Mouse (Mus musculus) lung, postnatal 36 days (tissue): ENCODE data around the gene Gata5.

Experiments
- DNase-seq: peaks from one replicate; pipeline ENCODE4 v3.0.0; 2022; ENCODE audit warnings: mixed read lengths

The Gata5 gene

GRCm38 (mm10) chr2:180306423-180307168 is 27.9 kb downstream of the Gata5 start:
- DNase-seq = peak; percentile 58

DNA sequence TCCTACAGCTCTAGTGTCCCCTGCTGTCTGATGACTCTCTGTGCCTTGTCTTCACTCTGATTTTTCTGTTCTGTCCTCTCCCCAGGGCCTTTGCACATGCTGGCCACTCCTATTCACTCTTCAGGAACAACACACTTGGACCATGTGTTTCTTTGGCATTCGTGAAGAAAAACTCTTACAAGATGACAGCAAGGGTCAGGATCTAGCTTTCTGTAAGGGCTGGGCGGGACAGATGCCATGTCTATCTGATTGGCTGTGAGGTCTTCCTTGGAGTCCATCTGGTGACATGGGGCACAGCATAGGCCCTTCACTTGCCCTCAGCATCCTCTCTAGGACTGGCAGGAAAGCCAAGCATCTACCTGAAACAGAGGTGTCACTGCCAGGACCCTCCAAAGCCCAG is 28.5 kb downstream of the Gata5 start:
- no peak for DNase-seq

GRCm38 (mm10) chr2:180305490-180305889 is 29.0 kb downstream of the Gata5 start:
- no peak for DNase-seq

GRCm38 (mm10) chr2:180304554-180304953 is 29.9 kb downstream of the Gata5 start:
- DNase-seq = no peak

GRCm38 (mm10) chr2:180303468-180303867 is 31.0 kb downstream of the Gata5 start:
- peak; percentile 45 for DNase-seq

DNA sequence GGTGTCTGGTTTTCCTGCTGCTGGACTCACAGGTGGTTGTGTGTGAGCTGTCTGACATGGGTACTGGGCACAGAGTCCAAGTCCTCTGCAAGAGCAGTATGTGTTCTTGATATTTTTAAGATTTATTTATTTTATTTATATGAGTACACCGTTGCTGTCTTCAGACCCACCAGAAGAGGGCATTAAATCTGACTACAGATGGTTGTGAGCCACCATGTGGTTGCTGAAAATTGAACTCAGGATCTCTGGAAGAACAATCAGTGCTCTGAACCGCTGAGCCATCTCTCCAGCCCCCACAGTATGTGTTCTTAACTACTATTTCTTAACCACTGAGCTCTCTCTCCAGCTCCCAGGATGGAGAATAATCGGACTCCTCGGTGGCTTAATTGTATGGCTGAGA is 32.3 kb downstream of the Gata5 start:
- no peak for DNase-seq

DNA sequence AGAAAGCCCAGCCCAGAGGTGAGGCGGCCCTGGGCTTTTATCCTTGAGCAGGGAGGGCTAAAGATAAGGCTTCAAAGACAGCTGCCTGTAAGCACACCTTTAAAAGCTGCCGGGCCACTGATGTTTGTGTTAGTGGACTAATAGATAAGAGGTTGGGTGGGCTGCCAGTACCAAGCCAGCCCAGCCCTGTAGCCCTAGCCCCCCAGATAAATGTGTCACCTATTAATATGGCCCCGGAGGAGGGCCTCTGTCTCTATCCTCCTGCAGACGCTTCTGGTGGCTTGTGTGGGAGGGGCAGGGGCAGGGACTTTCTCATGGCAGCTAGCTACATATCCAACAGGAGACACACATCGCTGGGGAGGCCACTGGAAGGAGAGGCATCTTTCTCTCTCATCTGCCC is 33.7 kb downstream of the Gata5 start:
- no peak for DNase-seq

DNA sequence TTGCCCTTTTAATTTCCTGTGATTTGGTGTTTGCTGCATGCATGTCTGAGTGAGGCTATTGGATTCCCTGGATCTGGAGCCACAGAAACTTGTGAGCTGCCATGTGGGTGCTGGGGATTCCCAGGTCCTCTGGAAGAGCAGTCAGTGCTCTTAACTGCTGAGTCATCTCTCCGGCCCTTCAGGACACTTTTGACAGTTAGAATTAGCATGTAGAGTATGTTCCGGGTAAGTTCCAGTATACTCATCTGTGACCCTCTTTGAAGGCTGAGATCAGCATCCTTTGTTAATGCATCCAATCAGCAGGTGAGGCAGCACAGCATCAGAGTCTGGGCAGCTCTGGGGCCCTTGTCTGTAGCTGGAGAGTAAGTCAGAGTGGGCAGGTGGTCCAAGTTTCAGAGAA is 34.2 kb downstream of the Gata5 start:
- no peak for DNase-seq

GRCm38 (mm10) chr2:180292906-180293305 is 41.6 kb downstream of the Gata5 start:
- DNase-seq = no peak

GRCm38 (mm10) chr2:180292026-180292425 is 42.5 kb downstream of the Gata5 start:
- DNase-seq = peak; percentile 41

DNA sequence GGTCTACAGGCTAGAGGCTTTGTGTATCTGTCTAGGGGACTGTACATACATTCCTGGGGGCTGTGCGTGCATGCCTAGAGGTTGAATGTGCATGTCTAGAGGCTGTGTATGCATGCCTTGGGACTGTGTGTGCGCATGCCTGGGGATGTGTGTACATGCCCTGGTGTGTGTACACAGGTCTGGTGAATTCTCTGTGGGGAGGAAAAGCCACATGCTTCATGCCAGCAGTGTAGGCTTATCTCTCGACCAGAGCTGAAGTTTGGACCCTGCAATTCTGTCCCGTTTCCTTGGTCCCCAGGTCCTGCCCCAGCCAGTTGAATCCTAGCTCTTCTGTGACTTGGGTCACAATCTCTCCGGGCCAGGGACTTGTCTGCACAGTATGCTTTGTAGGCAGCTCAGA is 42.9 kb downstream of the Gata5 start:
- DNase-seq = no peak

DNA sequence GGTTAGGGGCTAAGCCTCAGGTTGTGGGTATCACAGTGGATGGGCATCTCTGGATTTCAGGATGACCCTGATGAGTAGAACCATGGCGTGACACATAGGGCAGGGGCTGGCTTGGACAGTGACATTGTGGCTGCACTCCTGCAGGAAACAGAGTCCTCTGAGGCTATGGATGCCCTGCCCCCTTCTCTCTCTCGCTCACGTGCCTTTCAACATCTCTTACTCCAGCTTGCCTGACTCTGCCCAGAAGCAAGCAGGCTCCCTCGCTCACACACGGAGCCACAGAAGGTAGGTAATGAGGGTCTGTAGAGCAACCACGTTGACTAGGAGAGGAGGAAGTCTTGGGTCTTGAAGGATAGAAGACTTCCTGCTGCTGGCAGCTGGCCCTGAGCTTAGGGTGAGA is 44.0 kb downstream of the Gata5 start:
- DNase-seq = no peak

GRCm38 (mm10) chr2:180289440-180290108 is 44.9 kb downstream of the Gata5 start, which contains the start of gene Rbbp8nl:
Rbbp8nl (minus strand) TSS chr2:180289879.
- DNase-seq = peak; percentile 88

DNA sequence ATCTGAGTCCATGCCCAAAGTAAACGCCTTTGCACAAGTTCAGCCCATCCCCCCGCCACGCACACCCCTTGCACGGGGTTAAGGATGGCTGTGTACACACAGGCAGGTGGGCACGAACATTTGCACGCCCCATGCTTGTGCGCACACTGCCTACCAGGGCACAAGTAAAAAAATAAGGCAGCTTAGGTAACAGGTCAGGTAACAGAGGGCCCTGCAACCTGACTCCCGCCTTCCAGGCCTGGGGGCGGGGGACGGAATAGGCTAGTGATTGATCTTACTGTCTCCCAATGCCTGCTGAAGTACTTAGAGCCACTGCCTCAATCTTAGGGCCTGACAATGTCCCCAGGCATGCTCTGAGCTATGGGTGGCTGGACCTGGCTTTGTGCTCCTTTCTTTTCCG is 45.5 kb downstream of the Gata5 start:
- no peak for DNase-seq

GRCm38 (mm10) chr2:180279321-180279720 is 55.2 kb downstream of the Gata5 start:
- DNase-seq = no peak

- DNase-seq = no peak
These were observed 56.7 kb downstream of the Gata5 start for GRCm38 (mm10) chr2:180277773-180278320.

- DNase-seq = peak; percentile 70
These were observed 57.6 kb downstream of the Gata5 start for GRCm38 (mm10) chr2:180276851-180277259.

DNA sequence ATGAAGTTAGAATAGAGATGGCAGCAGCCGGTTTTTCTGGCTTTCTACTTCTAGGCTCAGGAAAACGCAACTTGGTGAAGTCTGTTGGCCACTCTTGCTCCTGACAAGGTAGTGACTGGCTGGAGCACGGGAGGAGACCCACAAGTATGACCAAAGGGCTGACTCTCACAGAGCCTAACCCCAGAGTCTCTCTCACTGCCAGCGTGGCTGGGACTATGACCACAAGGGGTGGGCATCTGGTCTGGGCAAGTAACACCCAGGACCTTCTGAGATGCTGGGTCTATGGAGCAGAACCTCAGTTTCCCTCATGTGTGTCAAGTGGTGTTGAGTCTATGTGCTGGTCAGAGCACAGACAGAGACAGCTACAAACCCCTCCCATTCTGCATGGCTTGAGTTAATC is 58.1 kb downstream of the Gata5 start:
- no peak for DNase-seq

GRCm38 (mm10) chr2:180275836-180276235 is 58.7 kb downstream of the Gata5 start:
- DNase-seq = peak; percentile 90
